Mouse (Mus musculus): Measurements from ENCODE around the gene Cecr2.

The Cecr2 gene

DNA sequence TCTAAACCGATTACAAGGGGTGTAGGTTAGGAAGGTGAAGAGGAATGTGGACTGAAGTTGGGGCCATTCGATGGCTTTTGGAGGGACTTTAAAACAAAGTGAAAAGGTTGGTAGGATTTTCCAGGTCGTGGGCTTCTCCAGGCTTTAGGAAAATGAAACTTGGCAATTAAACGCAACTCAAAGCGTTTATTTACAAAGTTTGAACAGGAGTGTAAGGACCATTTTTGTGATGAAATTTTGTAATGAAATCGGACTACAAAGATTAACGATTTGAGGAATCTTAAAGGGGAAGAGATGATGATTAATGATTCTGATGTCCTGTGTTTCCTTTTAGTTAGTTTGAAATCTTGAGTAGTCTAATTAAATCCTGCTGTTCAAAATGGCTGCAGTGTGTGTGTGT, 1.7 kb downstream of the Cecr2 start:
- DNase-seq (ENCODE audit: low spot score): peak; percentile 50

DNA sequence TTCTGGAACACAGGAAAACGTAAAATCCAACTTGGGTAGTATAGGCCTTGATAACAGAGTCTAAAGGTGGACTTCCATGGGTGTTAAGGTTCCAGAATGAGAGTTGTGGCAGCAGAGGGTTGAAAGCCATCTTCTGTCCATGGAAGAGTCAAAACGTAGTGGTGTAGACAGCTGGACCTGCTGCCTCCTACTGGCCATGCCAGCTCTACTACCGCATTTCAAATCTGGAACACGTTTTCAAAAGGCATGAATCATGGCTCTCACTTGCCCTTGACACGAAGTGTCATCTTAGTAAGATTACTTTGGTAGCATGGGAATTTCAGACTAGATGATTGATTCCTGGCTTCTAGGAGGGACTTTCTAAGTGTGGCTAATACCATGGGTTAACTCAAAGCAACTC, 8.0 kb downstream of the Cecr2 start:
- DNase-seq (ENCODE audit: low spot score): peak; percentile 19

DNA sequence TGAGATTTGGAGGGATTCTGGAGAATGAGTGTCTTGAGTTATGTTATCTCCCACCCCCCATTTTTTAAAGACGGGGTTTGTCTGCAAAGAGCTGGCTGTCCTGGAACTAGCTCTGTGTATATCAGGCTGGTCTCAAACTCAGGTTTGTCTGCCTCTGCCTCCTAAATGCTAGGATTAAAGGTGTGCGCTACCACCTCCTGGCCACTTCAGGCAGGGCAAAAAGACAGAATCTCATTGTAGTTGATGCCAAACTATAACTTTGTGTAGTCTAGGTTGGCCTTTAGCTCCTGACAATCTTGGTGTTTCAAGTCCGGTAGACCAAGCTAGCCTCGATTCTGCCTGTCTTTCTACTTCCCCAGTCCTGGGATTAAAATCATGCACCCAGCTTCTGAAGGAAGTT, 8.7 kb downstream of the Cecr2 start:
- DNase-seq (ENCODE audit: low spot score): no peak

DNA sequence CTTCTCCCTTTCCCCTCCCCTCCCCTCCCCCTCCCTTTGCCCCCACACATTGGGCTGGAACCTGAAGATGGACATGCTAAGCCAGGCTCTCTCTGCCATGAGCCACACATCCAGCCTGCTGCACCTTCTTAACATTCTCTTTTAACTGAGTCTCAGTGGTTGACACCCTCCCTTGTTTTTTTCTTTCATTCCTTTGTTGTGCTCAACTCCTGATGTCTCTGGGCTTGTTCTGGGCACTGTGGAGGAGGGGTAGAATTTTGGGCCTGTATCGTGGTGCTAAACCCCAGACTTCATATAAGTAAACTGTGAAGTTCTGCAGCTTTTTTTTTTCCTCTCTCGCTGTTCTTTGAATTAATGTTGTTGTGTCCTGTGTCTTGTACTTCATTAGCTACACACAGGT, 9.8 kb downstream of the Cecr2 start:
- DNase-seq (ENCODE audit: low spot score): no peak

DNA sequence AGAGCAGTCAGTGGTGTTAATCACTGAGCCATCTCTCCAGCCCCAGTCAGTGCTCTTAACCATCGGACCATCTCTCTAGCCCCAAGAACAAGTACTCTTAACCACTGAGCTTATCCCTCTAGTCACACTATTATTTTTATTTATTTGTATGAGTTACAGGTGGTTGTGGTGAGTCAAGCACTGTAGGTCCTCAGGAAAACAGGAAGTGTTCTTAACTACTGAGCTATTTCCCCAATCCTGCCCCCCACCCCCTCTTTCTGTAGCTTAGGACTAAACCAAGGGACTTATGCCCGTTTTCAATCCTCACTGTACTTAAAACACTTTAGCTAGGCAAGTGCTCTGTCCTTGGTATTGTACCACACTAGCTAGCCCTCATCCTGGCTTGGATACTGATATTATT, 17.2 kb downstream of the Cecr2 start:
- no peak for DNase-seq (ENCODE audit: low spot score)

DNA sequence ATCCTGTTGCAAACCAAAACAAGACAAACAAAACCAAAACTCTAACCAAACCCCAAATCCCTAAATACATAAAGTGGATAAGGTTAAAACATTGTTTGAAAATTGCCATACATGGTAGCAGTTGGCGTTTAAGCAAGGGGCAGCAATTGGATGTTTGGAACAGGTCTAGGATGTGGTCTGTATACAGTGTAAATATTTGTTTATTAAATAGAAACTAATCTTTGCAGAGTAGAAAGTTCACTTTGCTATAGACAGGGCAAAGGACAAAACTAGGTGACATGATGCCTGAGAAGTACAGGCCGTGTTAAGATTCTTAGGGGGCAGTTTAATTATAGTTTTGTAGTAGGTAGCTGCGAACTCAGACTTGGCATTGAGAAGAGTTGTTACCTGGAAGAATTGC, 18.6 kb downstream of the Cecr2 start:
- no peak for DNase-seq (ENCODE audit: low spot score)

DNA sequence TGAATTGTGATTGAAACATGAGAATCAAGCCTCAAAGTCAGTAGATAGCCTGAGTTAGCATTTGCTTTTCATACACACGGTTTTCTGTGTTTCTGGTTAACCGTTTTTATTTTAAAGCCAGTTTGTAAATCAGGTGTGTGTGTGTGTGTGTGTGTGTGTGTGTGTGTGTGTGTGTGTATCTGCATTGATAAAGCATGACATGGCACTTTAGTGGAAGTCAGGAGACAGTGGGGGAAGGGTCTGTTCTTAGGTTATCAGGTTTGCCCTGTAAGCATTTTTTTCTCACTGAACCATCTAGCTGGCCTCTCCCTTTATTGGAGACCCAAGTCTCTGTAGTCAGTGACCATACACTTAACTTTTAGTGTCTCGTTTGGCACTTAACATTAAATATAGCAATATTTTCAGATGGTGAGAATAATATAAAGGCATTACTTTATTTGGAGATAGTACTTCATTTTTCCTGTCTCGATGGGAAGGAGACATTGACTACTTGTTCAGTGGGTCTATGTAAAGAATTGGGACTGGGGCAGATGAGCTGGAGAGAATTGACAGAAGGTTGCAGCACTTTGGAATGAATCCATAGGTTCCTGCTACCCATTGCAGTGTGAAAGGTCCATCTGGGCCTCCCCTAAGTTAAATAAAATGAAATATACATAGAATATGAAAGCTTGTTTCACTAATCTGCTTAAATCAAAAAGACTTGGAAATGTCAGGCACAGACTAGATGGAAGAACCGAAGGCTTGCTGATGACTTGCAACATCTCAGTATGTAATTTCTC, 20.9 kb downstream of the Cecr2 start:
- DNase-seq (ENCODE audit: low spot score): no peak

DNA sequence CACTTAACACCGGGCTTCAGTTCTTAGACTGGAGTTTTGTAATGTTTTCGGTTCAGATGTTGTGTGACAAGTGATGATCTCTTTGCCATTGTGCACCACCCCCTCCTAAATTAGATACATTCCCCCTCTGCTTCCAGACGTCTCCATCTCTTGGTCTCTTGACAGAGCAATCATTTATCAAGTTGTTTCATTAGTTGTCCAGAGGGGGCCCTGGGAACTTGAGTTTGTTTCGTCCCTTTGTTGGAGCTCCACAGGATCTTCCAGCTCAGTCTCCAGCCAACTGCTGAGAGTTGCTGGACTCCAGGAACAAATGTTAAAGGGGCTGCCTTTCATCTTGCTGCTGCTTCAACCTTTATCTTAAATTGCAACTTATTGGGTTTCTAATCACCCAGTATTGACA, 34.1 kb downstream of the Cecr2 start:
- peak; percentile 80 for DNase-seq (ENCODE audit: low spot score)

DNA sequence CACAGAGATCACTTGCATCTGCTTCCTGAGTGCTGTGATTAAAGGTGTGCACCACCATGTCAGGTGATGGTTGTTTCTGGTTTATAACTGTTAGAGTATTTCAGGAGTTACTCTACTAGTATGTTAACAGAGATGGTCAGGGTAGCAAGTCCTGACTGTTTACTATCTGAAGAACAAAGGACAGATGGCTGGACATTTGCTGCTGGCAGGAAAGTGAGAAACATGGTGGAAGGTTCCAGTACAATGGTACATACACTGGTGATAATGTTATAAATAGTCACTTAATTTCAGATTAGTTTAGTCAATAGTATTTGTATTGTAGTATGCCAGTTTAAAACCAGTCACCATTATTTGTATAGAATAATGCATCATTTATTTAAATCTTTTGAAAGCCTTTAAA, 38.2 kb downstream of the Cecr2 start:
- DNase-seq (ENCODE audit: low spot score): no peak

DNA sequence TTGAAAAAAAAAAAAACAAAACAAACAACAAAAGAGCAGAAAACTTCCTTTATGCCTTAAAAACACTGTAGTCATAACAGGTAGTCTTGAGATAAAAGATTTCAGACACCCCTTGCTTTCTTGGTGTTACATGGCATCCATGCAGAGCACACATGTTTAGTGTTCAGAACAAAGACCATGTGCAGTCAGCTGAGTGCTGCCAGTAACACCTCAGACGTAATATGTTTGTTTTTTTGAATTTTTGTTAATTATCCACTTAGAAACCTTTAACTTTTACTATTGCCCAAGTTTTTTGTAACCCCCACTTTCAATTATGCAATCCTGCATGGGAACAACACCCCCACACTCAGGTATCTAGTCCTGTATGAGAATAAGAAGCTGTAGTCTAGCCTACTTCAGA, 42.6 kb downstream of the Cecr2 start:
- no peak for DNase-seq (ENCODE audit: low spot score)

DNA sequence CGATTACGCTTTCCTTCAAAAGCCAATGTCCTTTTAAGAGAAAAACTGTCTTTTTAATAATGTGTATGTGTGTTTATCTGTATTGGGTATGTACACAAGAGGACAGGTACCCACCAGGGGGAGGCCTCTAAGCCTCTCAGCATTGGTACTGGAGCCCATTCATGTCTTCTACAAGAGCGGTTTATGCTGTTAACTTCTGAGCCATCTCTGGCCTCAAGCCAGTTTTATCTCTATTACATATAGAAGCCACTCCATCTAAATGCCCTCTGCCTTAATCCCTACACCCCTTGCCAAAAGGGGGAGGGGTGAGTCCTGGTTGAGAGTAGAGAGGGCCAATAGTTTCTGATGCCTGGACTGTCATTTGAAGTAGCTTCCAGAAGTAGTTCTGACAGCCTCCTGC, 48.6 kb downstream of the Cecr2 start:
- DNase-seq (ENCODE audit: low spot score): no peak

DNA sequence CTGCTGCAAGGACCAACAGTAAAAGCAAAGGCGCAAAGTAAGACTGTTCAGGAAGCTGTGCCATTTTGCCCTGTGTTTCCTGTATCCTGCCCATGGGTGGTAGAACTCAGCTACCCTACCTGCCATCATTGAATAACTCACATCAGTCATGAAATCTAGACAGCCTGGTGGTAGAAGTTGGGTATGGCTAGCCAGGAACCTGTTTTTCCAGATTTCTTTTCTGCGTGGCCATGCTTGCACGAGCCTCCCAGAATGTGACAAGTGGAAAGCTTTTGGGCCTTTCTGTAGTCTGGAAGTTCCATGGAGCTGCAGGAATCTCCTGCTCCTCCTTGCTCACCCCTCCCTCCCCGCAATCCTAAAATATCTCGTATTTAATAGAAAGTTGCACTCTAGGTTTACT, 49.1 kb downstream of the Cecr2 start:
- DNase-seq (ENCODE audit: low spot score): peak; percentile 30

DNA sequence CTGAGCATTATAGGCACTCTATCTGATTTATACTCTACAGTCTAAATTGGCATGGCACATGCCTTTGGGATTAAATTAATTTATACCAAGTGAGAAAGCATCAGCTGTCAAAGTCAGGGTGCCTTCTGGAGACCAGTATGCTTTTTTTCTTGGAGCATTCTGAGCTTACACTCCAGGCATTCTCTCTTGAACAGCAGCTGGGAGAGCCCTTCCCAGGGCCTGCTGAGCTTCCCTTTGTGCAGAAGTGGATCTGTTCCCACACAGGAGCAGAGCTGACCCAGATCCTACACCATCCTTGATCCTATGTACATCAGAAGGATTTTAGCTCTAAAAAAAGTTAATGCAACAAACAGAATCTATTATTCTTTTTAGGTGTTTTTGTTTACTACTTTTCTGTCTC, 49.7 kb downstream of the Cecr2 start:
- DNase-seq (ENCODE audit: low spot score): peak; percentile 53

DNA sequence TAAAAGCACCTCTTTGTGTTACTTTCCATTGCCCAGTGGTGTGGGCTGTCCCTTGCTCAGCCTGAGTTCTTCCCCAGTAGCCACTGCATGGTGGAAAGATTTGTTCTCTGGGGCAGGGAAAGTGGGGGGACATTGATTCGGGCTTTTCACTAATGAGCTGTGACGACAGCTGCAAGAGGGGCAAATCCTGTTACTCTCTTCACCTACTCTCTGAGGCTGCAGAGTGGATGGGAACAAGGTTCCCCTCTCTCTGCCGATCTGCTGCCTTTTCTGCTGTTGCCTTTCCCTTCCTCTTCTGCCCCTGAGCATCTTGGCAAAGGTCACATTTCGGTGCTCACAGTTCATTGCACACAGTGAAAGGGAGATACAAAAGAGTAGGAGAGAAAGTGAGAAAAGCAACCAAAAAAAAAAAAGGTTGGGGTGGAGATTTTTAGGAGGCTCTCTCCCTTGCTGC, 50.4 kb downstream of the Cecr2 start:
- DNase-seq (ENCODE audit: low spot score): peak; percentile 83

DNA sequence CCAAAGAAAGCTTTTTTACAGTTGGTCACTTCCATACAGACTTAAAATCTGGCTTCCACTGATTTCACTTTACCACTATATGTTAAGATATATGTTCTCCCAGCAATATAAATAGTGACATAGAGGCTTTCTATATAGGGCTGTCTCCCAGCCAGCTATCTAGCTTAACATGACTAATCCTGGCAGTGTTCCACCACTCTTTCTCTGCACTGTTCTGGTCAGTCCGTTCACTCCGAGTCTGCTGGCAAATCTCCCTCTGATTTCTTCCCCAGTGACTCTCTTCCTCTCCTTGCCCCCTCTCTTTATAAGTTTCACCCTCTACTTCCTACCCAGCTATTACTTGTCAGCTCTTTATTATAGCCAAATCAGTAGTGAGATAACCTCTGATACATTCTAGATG, 59.8 kb downstream of the Cecr2 start:
- no peak for DNase-seq (ENCODE audit: low spot score)

DNA sequence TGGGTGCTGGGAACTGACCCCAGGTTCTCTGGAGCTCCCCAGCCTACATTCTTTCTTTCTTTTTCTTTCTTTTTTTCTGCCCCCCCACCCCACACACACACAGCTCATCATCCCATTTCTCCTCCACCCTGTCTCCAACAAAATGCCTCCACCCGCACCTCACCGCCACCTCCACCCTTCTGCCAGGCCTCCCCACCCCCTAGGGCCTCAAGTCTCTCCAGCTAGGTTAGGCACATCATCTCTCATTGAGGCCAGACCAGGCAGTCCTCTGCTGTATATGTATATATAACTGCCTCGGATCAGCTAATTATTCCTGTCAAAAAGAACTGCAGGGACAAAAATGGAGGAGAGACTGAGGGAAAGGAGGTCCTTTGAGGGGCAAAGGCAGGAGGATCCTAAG, 69.8 kb downstream of the Cecr2 start:
- no peak for DNase-seq (ENCODE audit: low spot score)

DNA sequence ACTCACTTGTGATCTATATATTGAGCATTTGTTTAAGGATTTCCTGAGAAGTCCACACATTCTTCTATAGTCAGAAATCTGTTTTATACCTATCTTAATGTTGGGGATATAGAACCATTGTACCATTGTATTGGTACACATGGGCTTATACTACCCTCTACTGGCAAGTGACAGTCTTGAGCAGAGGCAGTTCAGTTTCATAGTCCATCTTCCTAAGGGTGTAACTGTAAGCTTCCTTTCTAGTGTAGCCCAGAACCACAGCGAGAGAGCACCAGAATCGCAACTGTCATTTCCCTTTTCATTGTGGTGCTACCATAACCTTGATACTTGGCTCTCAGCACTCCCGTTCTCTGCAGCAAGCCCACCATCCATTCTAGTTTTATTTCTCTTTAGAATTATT, 70.4 kb downstream of the Cecr2 start:
- peak; percentile 72 for DNase-seq (ENCODE audit: low spot score)

DNA sequence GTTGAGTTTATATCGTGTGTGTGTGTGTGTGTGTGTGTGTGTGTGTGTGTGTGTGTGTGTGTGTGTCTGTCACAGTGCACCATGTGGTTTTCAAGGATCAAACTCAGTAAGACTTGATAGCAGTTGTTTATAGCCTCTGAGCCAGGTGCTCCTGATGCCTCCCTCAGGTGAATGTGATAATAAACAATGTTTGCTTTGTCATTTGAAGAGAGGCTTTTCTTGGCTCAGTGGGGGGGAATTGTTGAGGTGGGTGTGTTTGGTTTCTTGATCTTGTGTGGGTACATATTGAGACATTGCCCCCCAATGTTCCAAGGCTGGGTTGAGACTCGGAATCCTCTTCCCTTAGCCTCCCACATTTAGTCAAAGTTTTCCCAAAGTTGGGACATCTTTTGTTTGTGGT, 77.0 kb downstream of the Cecr2 start:
- DNase-seq (ENCODE audit: low spot score): no peak

DNA sequence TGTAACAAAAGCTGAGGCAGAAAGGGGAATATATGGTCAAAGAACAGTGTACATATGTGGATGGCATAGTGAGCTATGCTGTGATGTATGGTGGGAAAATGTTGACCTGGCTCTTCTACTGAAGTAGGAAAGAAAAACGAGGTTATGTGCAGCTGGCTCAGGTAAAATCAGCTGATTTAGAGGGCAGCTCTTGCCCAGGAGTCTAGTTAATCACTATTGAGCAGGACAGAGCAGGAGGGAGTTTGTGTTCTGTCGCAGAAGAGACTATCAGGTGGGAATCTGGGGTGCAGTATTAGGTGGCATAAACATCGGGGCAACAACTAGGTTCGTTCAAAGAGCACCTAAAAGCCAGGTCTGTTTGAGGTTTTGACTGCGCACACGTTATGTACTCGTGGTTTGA, 78.1 kb downstream of the Cecr2 start:
- DNase-seq (ENCODE audit: low spot score): no peak

DNA sequence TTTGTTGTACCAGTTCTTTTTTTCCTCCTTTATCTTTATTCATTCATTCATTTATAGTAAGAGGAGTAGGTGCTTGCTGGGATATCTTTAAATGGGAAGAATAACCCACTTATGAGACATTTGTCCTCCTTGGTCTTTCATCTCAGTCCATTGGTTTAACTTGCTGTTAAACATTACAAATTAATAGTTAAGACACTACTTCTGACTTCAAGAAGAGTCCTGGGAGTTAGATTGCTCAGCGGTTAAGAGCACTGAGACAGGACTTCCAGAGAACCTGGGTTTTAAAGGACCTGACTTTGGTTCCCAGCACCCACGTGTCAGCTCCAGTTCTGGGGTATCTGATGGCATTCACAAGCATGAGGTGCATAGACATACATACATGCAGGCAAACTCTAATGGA, 80.2 kb downstream of the Cecr2 start:
- DNase-seq (ENCODE audit: low spot score): no peak

DNA sequence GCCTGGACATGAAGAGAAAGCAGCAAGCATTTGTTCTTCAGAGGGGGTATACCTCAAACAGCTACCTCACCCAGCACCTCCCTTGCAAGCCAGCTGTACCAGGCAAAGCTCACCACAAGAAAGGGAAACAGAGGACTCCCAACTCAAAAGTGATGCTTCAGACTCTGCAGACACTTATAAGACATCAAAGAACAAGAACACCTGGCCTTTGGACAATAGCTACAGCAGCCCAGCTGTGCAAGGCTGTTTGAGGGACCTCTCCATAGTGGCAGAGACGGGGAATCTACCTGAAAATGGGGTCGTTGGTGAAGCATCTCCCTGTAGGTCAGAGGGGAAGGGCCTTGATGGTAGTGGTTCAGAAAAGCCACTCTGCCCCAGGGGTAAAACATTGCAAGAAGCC, 95.0 kb downstream of the Cecr2 start:
- no peak for DNase-seq (ENCODE audit: low spot score)

DNA sequence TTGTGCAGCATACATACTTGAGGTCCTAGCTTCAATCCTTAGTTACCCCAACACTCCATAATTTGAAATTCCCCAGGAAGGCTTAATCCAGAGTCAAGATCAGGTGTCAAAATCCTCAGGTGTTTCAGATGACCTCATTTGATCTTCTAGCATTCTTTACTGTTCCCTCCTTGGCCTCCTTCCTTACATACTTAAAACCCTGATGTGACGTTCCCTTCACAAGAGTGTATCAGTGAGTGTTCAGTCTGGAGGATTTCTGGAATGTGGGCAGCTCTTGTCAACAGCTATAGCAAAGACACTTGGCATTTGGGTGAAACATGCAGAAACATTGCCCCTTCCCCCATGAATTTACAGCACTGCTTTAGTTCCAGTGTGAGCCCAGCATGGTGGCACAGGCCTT, 103.8 kb downstream of the Cecr2 start:
- no peak for DNase-seq (ENCODE audit: low spot score)

DNA sequence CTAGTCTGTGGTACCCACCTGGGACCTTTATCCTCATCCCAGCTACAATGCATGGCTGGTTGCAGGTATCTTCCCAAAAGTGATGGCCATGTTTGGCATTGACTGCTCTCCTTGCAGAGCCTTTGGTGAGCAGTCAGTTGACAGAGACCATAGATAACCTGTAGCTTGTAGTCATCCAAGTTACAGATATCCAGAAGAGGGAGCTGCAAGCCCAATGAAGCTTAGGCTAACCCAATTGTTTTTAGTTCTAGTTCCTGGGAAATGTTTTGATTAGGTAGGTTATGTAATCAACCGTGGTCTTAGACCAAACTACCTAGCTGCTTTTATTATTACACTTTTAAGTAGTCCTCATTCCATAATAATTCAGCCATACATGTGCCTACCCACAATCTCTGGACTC, 105.2 kb downstream of the Cecr2 start:
- DNase-seq (ENCODE audit: low spot score): no peak

DNA sequence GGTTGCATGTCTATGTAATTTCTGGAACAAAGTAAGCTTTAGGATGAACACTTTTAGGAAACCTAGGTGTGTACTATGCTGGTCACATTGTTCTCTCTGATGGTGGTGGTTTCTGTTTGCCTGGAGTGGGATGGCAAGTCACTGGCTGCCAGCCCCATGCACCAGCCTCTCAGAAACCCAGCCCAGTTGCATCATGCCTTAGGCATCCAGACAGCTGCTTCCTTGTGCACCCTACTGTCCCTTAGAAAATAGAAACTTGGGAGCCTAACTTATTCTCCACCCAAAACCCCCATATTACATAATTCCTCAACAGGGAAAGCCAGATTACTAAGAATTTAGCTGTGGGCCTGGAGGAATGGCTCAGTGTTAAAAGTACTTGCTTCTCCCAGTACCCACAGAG, 105.9 kb downstream of the Cecr2 start:
- no peak for DNase-seq (ENCODE audit: low spot score)

Data from embryo, embryonic 10.5 days (tissue).